In genomic region chr5:135168063-135169062, GRCm38 (mm10) we compare ENCODE assay signal across 8 mouse cellular contexts. TPM values are rescaled to one million over a fixed set of nuclear protein-coding genes. Genes with fewer than 3 reads are reported as not detected.
DNase-seq lines count a peak whose midpoint lies in the region; ATAC-seq and TF ChIP-seq lines count a peak whose summit lies in the region.

Bcl7b (plus strand) TSS chr5:135168283.

- H3K4me3 ChIP-seq in forebrain, embryonic 10.5 days: peak within 1 kb of the TSS; percentile 80
- H3K4me3 ChIP-seq in heart, embryonic 15.5 days: peak within 1 kb of the TSS; percentile 81
- H3K4me3 ChIP-seq in liver, embryonic 14.5 days (ENCODE audit: insufficient read depth in 1 of 2, low read depth in 2 of 2, low read length in 2 of 2): peak within 1 kb of the TSS; percentile 76 to 85
- H3K4me3 ChIP-seq in neural tube, embryonic 11.5 days (ENCODE audit: low read depth, low read length): peak within 1 kb of the TSS; percentile 76
- H3K4me3 ChIP-seq in stomach, postnatal 0 days (ENCODE audit: low read depth, low read length): peak within 1 kb of the TSS; percentile 72

- H3K27ac ChIP-seq in forebrain, embryonic 10.5 days: peak within 1 kb of the TSS; percentile 98
- H3K27ac ChIP-seq in heart, embryonic 15.5 days: peak within 1 kb of the TSS; percentile 99
- peak within 1 kb of the TSS; percentile 88 for H3K27ac ChIP-seq in liver, embryonic 14.5 days
- H3K27ac ChIP-seq in neural tube, embryonic 11.5 days (ENCODE audit: low read depth, low read length): peak within 1 kb of the TSS; percentile 98
- H3K27ac ChIP-seq in stomach, postnatal 0 days (replicated peaks): peak within 1 kb of the TSS; percentile 98

- peaks cover 33% of the 10 kb centered on the region for H3K36me3 ChIP-seq in forebrain, embryonic 10.5 days (replicated peaks)
- H3K36me3 ChIP-seq in heart, embryonic 15.5 days: peaks cover 23% of the 10 kb centered on the region
- H3K36me3 ChIP-seq in liver, embryonic 14.5 days (replicated peaks; ENCODE audit: control insufficient read depth, insufficient read depth, low read depth): peaks cover 22% of the 10 kb centered on the region
- H3K36me3 ChIP-seq in neural tube, embryonic 11.5 days (ENCODE audit: control insufficient read depth, insufficient read depth, low read length): peaks cover 2% of the 10 kb centered on the region; the same call in 1 of the 2 replicates
- peaks cover 5% of the 10 kb centered on the region; the same call in 1 of the 2 replicates for H3K36me3 ChIP-seq in stomach, postnatal 0 days (ENCODE audit: control insufficient read depth, insufficient read depth, low read length)

- DNase-seq in CD8-positive naive resting alpha-beta T cell, adult 2 months (ENCODE audit: low read depth in 2 of 2, low spot score in 2 of 2): peak; percentile 91 to 93
- DNase-seq in c-Kit-positive CD71-negative TER-119-negative erythroid progenitor cells, embryonic 14.5 days (ENCODE audit: low read depth): peak; percentile 95
- peak; percentile 98 for DNase-seq in forebrain, embryonic 10.5 days (ENCODE audit: extremely low spot score, low spot score)
- peak; percentile 97 to 99 for DNase-seq in kidney, postnatal 25 days
- peak; percentile 94 for DNase-seq in liver, embryonic 14.5 days (ENCODE audit: low read depth in 3 of 3, low spot score in 3 of 3)
- DNase-seq in neural tube, embryonic 11.5 days (ENCODE audit: low spot score): peak; percentile 97
- peak; percentile 98 for DNase-seq in stomach, postnatal 0 days (ENCODE audit: low spot score)

- peak within 1 kb of the TSS; percentile 90 for H3K9ac ChIP-seq in heart, embryonic 15.5 days
- peak within 1 kb of the TSS; percentile 88 for H3K9ac ChIP-seq in liver, embryonic 14.5 days (replicated peaks)
- H3K9ac ChIP-seq in neural tube, embryonic 11.5 days (ENCODE audit: low read length): peak within 1 kb of the TSS; percentile 84
- H3K9ac ChIP-seq in stomach, postnatal 0 days (ENCODE audit: low read length): peak within 1 kb of the TSS; percentile 88

- no peaks in the 10 kb centered on the region for H3K27me3 ChIP-seq in forebrain, embryonic 10.5 days (ENCODE audit: poor library complexity, severe bottlenecking)
- no peaks in the 10 kb centered on the region for H3K27me3 ChIP-seq in heart, embryonic 15.5 days
- no peaks in the 10 kb centered on the region for H3K27me3 ChIP-seq in liver, embryonic 14.5 days (ENCODE audit: control insufficient read depth, insufficient read depth, low read length)
- no peaks in the 10 kb centered on the region for H3K27me3 ChIP-seq in neural tube, embryonic 11.5 days (ENCODE audit: control insufficient read depth, insufficient read depth, low read length)
- H3K27me3 ChIP-seq in stomach, postnatal 0 days (ENCODE audit: control insufficient read depth, insufficient read depth, low read length): no peaks in the 10 kb centered on the region

- no peak for TF ChIP-seq EP300 in liver, embryonic 14.5 days (IDR thresholded peaks at IDR 0.05; ENCODE audit: low read depth)
- TF ChIP-seq EP300 in stomach, postnatal 0 days (optimal IDR thresholded peaks at IDR 0.05): no peak

- H3K4me1 ChIP-seq in forebrain, embryonic 10.5 days: peaks cover 18% of the 10 kb centered on the region
- H3K4me1 ChIP-seq in heart, embryonic 15.5 days (replicated peaks): peaks cover 14% of the 10 kb centered on the region; the same call in 1 of the 2 replicates
- H3K4me1 ChIP-seq in liver, embryonic 14.5 days (replicated peaks; ENCODE audit: control insufficient read depth in 2 of 2, insufficient read depth in 2 of 2, low read length in 1 of 2): peaks cover 16 to 23% of the 10 kb centered on the region in 2 experiments
- H3K4me1 ChIP-seq in neural tube, embryonic 11.5 days (ENCODE audit: control insufficient read depth, insufficient read depth, low read length): no peaks in the 10 kb centered on the region; the same call in 1 of the 2 replicates
- peaks cover 3% of the 10 kb centered on the region; the same call in 1 of the 2 replicates for H3K4me1 ChIP-seq in stomach, postnatal 0 days (replicated peaks; ENCODE audit: control insufficient read depth, insufficient read depth)

- peak; percentile 99 for ATAC-seq in heart, embryonic 15.5 days (replicated peaks; ENCODE audit: insufficient number of reproducible peaks, insufficient read depth, low FRiP score, low read depth)
- peak; percentile 97 for ATAC-seq in liver, embryonic 14.5 days (ENCODE audit: insufficient read depth)
- ATAC-seq in neural tube, embryonic 11.5 days (ENCODE audit: insufficient read depth, low FRiP score, low TSS enrichment): peak; percentile 97
- peak; percentile 98 for ATAC-seq in stomach, postnatal 0 days (ENCODE audit: low FRiP score, low TSS enrichment)

- H3K4me2 ChIP-seq in heart, embryonic 15.5 days: peak within 1 kb of the TSS; percentile 81
- peak within 1 kb of the TSS; percentile 82 for H3K4me2 ChIP-seq in liver, embryonic 14.5 days (ENCODE audit: low read depth)
- H3K4me2 ChIP-seq in neural tube, embryonic 11.5 days (ENCODE audit: low read depth): peak within 1 kb of the TSS; percentile 71
- peak within 1 kb of the TSS; percentile 89 for H3K4me2 ChIP-seq in stomach, postnatal 0 days (replicated peaks; ENCODE audit: low read depth)

- 2% methylated on average over 95 of the region's 95 CpGs for WGBS in forebrain, embryonic 10.5 days
- WGBS in heart, embryonic 15.5 days: 2% methylated on average over 95 of the region's 95 CpGs
- WGBS in liver, embryonic 14.5 days (ENCODE audit: insufficient replicate concordance): 2% methylated on average over 83 of the region's 95 CpGs
- 2% methylated on average over 93 of the region's 95 CpGs for WGBS in neural tube, embryonic 11.5 days
- 2% methylated on average over 76 of the region's 95 CpGs for WGBS in stomach, postnatal 0 days

- no peaks in the 10 kb centered on the region for H3K9me3 ChIP-seq in forebrain, embryonic 10.5 days
- H3K9me3 ChIP-seq in heart, embryonic 15.5 days (replicated peaks): no peaks in the 10 kb centered on the region
- H3K9me3 ChIP-seq in liver, embryonic 14.5 days (ENCODE audit: control insufficient read depth, low read length): no peaks in the 10 kb centered on the region
- H3K9me3 ChIP-seq in neural tube, embryonic 11.5 days (ENCODE audit: control insufficient read depth, low read length): no peaks in the 10 kb centered on the region
- no peaks in the 10 kb centered on the region for H3K9me3 ChIP-seq in stomach, postnatal 0 days (ENCODE audit: control insufficient read depth, low read length)

- TF ChIP-seq CTCF in liver, embryonic 14.5 days (IDR thresholded peaks at IDR 0.05; ENCODE audit: low read depth): peak; percentile 23; the same call in 1 of the 2 replicates
- TF ChIP-seq CTCF in stomach, postnatal 0 days (IDR thresholded peaks at IDR 0.05; ENCODE audit: low read depth): peak; percentile 15; the same call in 1 of the 2 replicates

RNA-seq across cellular contexts. Expression of gene Bcl7b, which starts in this region (rescaled TPM):
- 43.3 and 44.4 TPM in 2 replicates for polyA plus RNA-seq in forebrain, embryonic 10.5 days (2016; fragmentation: Nextera tagmentation; extraction: Ambion mirVana)
- 39.3 and 39.4 TPM in 2 replicates for polyA plus RNA-seq in heart, embryonic 15.5 days (2015; fragmentation: Nextera tagmentation; extraction: Ambion mirVana)
- polyA plus RNA-seq in liver, embryonic 14.5 days (2012; rRNA removed): 9.7 and 10.0 TPM in 2 replicates
- 25.6 and 26.7 TPM in 2 replicates for polyA plus RNA-seq in liver, embryonic 14.5 days (2014; fragmentation: Nextera tagmentation; extraction: Ambion mirVana)
- 44.0 and 45.3 TPM in 2 replicates for polyA plus RNA-seq in neural tube, embryonic 11.5 days (2014; fragmentation: Nextera tagmentation; extraction: Ambion mirVana)
- 46.4 and 50.4 TPM in 2 replicates for polyA plus RNA-seq in stomach, postnatal 0 days (2015; fragmentation: Nextera tagmentation; extraction: Ambion mirVana)

Comparison
In these comparisons a context has a peak if more than half of its experiments do, and no peak if none do; other contexts are left out.
1. Peak in every context shown above with its lines: DNase-seq, ATAC-seq, H3K4me3 ChIP-seq and H3K27ac ChIP-seq.